Mouse (Mus musculus) heart, adult 10 weeks (tissue): ENCODE data around the gene Ctsj. TPM values are rescaled to one million over a fixed set of nuclear protein-coding genes. Genes with fewer than 3 reads are reported as not detected.

Experiments used
- polyA plus RNA-seq: library from polyadenylated mRNA; stranded (reverse); fragments of 350-450 nt; fragmentation: Illumina TruSeq; extraction: RNeasy Lipid Tissue Mini Kit (QIAGEN cat#74804); gene quantifications from one replicate; pipeline ENCODE4 v1.2.3, GENCODE M21; 2014; ENCODE audit warnings: low read depth, low replicate concordance

Gene Ctsj
- not detected for polyA plus RNA-seq

DNA sequence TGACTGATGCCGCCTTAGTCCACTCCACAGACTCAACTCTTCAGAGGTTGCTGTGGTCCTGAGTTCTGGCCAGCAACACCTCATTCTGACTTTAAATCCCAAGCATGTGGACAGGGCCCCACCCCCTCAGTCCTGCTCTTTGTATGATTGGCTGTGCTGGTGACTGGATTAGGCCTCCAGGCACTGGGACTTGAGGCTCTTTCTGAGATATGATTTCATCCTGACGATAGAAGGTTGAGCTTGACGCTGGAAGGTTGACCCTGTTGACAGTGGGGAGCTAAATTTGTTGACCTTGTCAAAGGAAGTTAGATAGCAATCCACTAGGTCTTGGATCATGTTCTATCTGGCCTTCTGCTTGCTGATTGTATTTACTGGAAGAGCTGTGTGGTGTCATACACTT, at the start of gene Ctsj:
Gene Ctsj, minus strand, starts transcription at position 101 of the 400 bp plus-strand sequence.

DNA sequence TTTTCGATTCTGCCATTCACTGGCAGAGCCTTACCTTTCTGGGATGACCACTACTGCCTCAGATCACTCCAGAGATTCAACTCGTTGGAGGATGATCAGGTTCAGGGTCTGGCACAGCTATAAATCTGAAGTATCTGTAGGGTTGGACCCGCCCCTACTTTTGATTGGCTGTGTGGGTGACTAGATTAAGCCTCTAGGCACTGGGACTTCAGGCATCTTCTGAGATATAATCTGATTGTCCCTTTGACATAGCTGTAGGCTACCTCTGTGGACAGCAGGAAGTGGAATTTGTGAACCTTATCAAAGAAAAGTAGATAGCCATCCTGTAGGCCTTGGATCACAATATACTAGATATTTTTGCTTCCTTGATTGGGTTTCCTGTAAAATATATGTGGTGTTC, 34.8 kb upstream of the Ctsj start, which contains the start of gene Ctsq:
Gene Ctsq, minus strand, starts transcription at position 101 of the 400 bp plus-strand sequence.

Other genes starting within 250 kb of the Ctsj start
- not detected for gene BC051665, start 219.6 kb downstream of the Ctsj start, polyA plus RNA-seq
- gene Ctsll3, start 203.1 kb downstream of the Ctsj start, polyA plus RNA-seq: not detected
- not detected for gene 4930486L24Rik, start 141.5 kb downstream of the Ctsj start, polyA plus RNA-seq
- gene Gm49392, start 109.1 kb downstream of the Ctsj start, polyA plus RNA-seq: 2.1 TPM
- gene Ctla2b, start 108.5 kb downstream of the Ctsj start, polyA plus RNA-seq: 6.1 TPM
- gene Tpbpb, start 101.1 kb downstream of the Ctsj start, polyA plus RNA-seq: not detected
- not detected for gene Gm49393, start 70.4 kb downstream of the Ctsj start, polyA plus RNA-seq
- gene Gm49391, start 69.4 kb downstream of the Ctsj start, polyA plus RNA-seq: 7.0 TPM
- gene Ctla2a, start 69.3 kb downstream of the Ctsj start, polyA plus RNA-seq: 47.2 TPM
- gene Tpbpa, start 64.0 kb downstream of the Ctsj start, polyA plus RNA-seq: not detected
- not detected for gene Ctsq, start 34.7 kb upstream of the Ctsj start, polyA plus RNA-seq
- gene Ctsr, start 158.3 kb upstream of the Ctsj start, polyA plus RNA-seq: not detected
- gene Cts6, start 197.5 kb upstream of the Ctsj start, polyA plus RNA-seq: not detected
- gene Cts8, start 249.4 kb upstream of the Ctsj start, polyA plus RNA-seq: not detected